Mouse (Mus musculus) heart, adult 11 months (tissue): ENCODE data around the gene Uap1.
A peak's percentile ranks its signal among the peaks of the same experiment; 100 is the strongest.

Experiments used
- DNase-seq: peaks from one replicate; pipeline ENCODE4 v3.0.0; 2022

Gene Uap1

GRCm38 (mm10) chr1:170174814-170175332 lies at the start of gene Uap1:
Gene Uap1 (minus strand): TSS chr1:170174957.
- peak; percentile 100 for DNase-seq

GRCm38 (mm10) chr1:170223276-170223675 lies 48.5 kb upstream of the Uap1 start:
- no peak for DNase-seq

- no peak for DNase-seq
Observed at GRCm38 (mm10) chr1:170220351-170220750, 45.6 kb upstream of the Uap1 start.

DNA sequence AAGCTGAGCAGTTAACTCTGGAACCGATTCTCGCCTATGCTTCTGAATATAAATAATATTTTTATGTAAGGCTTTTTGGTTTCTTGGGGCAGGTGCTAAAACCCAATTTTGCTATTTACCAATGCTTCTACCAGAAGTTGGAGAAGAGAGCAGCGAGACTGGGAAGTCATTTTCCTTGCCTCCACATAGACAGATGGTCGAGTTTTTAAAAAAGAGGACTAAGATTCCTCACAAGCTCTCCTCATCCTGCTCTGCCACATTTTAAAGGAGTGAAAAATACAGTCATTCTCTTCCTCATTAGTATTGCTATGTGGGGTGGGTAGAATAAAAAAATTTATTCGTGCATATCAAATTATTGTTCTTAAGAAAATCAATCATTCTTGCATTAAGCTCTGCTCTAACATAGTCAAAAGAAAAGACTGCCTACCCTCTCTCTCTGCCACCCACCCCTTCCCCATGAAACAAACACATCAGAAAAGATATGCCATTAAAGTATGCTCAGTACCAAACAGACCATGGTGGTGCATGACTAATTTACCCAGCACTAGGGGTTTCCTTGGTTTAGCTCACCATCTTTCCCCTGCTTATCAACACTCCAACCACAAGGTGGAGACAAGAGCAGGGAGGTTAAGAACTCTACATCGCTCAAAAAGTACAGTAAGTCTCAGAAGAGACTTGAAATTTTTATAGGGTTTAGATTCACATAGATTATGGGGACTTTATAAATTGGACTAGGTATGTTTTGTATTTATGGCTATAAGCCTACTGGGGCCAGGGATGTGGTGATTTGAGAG lies 43.5 kb upstream of the Uap1 start:
- DNase-seq, result no peak

- no peak for DNase-seq
Observed at GRCm38 (mm10) chr1:170215590-170215989, 40.8 kb upstream of the Uap1 start.

DNA sequence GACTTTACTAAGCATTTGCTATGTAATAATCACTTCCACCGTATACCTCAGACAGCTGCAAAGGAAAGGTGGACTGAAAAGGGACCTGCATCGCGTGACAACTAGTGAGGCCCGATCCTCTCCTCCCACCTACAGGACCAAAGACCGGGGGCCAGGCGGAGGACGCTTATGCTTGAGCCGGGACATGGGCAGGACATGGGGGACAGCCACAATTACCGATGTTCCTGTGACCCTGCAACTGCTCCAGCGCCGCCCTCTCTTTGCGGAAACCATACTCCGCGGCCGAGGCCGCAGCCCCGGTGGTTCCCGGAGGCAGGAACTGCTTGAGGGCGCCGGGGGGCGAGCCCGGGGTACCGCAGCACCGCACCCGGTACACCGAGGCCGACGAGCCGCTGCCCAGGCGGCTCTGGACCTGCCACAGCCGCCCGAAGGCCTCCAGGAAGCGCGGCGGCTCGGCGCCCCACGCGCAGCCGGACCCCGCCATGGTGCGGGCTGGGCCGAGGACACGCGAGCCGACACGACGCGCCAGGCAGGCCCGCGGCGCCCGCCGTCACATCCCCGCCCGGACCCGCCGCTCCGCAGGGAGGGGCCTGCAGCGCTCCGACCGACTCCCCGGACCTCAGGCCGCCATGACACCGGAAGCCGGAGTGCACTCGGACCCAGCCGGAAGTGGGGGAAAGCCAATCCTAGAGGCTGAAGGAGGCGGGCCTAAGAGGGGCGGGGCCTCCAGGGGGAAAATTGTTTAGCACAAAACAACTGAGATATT lies 40.2 kb upstream of the Uap1 start, which contains the start of gene Uhmk1:
TSS of gene Uhmk1 (minus strand) at position 641 of the 766 bp plus-strand sequence.
- DNase-seq, result peak; percentile 99

GRCm38 (mm10) chr1:170214383-170214756 lies 39.6 kb upstream of the Uap1 start:
- no peak for DNase-seq

DNA sequence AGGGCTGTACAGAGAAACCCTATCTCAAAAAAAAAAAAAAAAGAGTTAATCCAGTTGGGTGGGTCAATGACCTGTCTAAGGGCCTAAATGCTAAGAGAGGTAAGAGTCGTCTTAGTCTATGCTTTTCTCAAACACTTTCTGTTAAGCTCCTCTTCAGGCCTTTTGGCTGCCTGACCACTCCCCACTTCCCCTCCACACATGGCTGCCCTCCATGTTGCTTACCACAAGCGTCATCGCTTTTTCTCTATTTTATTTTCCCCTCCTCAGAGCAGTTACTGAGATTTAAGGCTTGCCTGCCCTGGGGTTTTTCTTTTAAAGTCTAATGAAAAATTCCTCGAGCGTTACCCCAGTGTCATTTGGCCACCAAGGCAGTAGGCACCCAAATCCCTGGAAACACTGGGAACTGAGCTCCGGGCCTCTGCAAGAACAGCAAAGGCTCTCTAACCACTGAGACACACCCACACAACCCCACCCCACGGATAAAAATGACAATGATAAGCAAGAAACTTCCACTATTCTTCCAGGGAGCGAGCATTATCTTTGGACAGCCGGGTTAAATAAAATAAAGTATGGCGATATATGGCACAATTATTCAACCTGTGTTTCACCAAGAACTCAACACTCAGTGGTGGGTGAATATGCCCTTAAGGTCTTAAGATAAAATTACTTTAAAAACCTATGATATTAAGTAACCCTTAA lies 38.6 kb upstream of the Uap1 start:
- peak; percentile 61 for DNase-seq

DNA sequence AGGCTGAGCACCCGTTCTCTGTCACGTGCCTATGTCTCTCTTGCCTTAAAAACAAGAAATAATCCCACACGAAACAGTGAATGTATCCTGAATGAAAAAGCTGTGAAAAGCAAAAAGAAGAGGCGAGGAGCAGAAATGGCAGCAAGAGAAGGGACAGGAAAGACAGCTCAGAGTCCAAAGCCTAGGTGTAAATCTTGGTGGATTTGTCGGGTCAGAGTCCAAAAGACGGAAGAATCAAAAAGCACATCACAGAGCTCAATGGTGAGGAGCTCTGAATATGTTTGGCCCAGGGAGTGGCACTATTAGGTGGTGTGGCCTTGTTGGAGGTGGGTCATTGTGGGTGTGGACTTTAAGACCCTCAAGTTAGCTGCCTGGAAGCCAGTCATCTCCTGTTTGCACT lies 31.6 kb upstream of the Uap1 start:
- peak; percentile 70 for DNase-seq

DNA sequence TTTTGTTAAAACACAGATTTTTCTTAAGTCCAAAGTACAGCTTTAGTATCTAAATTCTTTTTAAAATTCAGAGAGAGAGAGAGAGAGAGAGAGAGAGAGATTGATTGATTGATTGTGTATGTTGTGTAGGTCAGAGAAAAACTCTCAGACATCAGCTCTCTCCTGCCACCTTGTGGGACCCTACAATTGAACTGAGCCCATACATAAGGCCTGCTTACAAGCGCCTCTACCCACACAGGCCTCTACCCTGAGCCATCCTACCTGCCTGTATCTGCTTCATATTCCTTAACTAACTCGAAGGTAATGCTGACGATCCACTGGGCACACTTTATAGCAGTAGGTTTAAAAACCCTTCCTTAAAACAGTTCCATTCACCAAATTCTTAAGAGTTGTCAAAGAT lies 25.6 kb upstream of the Uap1 start:
- peak; percentile 76 for DNase-seq

GRCm38 (mm10) chr1:170196211-170196610 lies 21.5 kb upstream of the Uap1 start:
- DNase-seq, result peak; percentile 84

DNA sequence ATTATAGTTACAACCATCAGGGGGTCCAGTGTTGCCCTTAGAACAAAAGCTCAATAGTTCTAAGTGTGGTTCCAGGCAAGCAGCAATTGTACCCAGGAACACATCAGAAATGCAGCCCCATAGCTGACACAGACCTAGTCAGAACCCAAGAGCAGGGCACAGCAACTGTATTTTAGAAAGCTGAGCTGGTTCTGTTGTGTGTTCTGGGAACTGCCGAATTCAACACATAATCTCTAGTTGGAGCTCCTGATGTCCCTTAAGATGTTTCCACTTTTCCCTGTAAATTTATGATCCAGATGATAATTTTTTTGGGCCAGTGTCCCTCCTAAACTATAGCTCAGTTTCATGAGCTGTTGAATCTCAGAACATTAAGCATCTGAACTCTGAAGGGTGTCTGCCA lies 17.2 kb upstream of the Uap1 start:
- DNase-seq, result peak; percentile 65

DNA sequence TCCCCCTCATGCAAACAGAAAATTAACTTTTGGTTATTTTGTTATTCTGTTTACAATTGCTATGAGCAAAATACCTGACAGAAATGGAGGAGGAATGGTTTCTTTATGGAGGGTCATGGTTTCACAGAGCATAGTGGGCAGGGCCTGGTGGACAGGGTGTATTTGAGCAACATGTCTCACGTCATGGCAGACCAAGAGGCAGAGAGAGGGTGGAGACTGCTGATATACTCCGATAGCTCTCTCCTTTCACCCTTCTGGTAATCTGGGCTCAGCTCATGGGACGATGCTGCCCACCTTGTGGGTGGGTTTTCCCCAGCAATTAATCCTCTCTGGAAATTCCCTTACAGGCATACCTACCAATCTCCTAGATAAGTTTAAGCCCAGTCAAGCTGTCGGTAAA lies 15.5 kb upstream of the Uap1 start:
- peak; percentile 84 for DNase-seq

DNA sequence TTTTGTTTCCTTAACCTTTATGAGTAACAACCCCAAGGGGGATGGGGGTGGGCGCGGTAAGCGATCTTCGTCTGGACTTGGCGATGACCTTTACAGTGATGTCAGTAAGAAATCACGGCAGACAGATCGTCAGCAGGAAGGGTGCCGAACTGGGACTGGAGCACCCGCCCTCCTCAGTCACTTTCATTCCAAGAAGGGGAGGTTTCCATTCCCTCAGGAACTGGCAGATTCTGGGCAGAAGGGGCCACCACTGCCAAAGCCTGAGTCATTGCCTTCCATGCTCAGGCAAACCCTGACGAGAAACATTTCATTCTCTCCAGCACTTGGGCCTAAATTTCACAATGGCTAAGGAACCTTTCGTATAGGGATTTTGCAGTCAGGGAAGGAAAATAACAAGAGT lies 13.8 kb upstream of the Uap1 start:
- peak; percentile 98 for DNase-seq

GRCm38 (mm10) chr1:170186531-170186930 lies 11.8 kb upstream of the Uap1 start:
- DNase-seq, result no peak

- peak; percentile 83 for DNase-seq
Observed at GRCm38 (mm10) chr1:170185137-170185536, 10.4 kb upstream of the Uap1 start.

DNA sequence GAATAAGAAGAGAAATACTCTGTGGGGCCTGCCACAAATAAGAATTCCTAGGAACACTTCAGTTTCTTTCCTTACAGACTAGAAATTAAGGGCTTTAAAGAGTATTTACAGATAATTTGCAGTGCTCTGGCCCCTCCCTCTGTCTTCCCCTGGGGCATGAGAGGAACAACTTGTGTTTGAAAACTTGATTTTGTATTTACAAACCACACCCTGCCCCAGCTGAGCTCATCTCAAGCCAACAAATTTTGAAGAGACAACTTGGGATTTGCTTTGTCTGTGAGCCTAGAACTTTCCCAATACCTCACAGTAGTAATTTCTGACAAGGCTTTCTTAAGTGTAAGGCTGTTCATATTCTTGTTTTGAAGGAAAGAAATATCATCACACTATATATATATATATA lies 7.9 kb upstream of the Uap1 start:
- peak; percentile 97 for DNase-seq

GRCm38 (mm10) chr1:170176661-170177239 lies 2.0 kb upstream of the Uap1 start:
- DNase-seq, result no peak

- peak; percentile 90 for DNase-seq
Observed at GRCm38 (mm10) chr1:170175848-170176247, 1.1 kb upstream of the Uap1 start.

DNA sequence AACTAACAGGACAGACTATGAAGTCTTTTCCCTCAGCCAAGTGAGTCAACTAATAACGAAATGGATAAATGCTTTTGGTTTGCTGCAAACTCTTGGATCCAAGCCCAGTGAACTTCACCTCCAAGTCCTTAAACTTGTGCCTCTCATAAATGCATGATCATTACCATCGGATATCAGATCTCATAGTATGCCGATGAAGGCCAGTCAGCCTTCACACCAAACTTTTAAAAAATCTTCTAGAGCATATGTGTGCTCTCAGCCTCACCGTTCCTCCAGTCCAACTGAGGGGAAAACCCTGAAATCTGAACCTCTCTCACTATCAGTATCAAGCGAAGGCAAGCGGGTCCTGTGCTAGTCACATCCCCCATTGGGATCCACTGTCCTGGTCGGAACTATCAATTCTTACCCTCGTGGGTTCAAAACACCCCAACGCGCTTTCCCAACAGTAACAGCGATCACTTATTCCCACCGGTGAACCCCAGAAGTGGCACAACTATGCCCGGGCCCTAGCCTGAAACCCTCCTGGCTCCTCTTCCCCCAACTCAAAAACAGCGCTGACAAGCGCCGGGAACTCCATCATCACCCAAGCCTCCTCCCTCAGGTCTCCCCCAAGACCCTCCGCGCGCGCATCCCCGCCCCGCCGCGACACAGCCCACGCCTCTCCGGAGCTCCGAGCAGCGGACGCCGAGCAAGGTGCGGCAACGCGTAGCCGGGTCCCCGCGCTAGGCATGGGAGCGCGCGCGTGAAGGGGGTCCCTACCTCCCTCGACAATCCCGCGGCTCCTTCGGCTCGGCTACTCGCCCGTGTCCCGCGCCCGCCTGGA lies 555 bp downstream of the Uap1 start:
- no peak for DNase-seq

DNA sequence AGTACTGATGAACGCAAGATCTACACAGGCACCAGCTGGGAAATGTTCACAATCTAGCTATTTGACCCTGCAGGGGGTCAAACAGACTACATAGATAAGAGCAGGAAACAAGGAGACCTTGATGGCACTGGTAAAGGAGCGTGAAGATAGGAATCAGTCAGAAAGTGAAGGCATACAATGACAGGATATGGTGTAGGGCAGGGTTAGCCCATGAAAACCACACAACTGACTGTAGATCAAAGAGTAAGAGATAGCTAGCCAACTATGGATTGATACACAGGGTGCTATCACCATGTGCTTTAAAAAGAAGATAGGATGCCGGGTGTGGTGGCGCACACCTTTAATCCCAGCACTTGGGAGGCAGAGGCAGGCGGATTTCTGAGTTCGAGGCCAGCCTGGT lies 7.0 kb downstream of the Uap1 start:
- no peak for DNase-seq

DNA sequence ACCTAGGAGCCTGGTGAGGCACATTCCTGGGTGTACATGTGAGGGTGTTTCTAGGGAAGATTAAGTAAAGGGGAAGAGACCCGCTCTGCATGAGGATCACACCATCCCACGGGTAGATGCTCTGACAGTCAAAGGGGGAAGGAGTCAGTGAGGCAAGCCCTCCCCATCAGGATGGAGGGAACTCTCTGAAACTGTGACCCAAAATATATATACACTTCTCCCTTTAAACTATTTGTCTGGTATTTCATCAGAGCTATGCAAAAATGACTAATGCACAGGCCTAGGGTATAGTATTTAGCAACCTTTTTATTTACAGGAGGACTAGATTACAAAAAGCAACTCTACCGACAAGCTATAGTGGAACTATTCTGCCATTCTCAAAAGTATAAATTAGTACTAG lies 9.8 kb downstream of the Uap1 start:
- DNase-seq, result no peak
